Mouse (Mus musculus): ENCODE data around the gene Olfr1312.
"Not testable (repeated sequence)": the region's sequence is repeated elsewhere in the genome, so short reads cannot be mapped to it uniquely, and the experiment has no call there.

Olfr1312 gene

DNA sequence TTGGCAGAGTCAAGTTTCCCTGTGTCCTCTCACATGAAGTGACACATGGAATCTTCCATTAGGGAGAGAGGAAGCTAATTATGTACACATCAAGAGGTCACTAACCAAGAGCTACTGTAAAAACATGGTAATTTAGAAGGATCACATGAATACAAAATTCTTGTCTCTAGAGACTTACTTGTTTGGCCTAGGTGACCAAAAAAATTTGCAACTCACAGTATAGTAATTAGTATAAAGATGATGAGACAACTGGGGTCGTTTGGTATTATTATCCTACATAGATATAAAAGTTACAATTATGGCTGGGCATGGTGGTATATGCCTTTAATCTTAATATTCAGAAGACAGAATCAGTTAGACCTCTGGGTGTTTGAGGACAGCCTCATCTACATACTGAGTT is at the start of gene Olfr1312:
TSS of gene Olfr1312 (minus strand) at position 101 of the 400 bp plus-strand sequence.
- no peak for DNase-seq

DNA sequence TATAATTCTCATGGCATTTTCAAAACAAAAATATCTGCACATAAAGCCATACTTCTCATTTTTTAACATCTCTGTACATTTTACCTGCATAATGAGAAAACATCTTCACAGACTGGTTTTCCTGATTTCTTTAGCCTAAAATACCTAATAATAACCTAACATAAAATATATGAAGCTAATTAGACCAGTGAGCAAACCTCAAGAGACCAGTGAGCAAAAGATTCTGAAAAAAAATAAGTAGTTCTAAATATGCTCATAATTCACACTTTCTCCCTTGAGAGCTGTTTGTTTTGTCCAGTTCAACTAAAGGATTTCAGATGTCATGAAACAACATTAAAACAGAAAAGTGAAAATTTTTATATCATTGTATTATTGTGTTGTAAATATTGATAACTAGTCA is 46.6 kb upstream of the Olfr1312 start, which contains the start of gene Olfr1314:
TSS of gene Olfr1314 (minus strand) at position 101 of the 400 bp plus-strand sequence.
- DNase-seq = no peak

DNA sequence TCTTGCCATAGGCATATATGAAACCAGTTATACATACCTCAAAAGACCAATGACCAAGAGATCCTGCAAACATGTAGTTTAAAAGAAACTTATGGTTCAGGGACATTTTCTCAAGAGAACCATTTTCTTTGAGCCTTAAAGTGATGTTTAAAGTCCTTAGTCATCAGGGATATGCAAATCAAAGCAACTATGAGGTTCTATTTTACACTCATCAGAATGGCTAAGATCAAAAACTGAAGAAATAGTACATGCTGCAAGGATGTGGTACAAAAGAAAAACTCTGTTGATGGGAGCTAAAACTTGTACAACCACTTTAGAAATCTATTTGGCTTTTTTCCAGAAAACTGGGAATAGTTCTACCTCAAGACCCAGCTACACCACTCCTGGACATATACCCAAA is 27.7 kb upstream of the Olfr1312 start, which contains the start of gene Olfr1313:
TSS of gene Olfr1313 (minus strand) at position 101 of the 400 bp plus-strand sequence.
- no peak for DNase-seq

DNA sequence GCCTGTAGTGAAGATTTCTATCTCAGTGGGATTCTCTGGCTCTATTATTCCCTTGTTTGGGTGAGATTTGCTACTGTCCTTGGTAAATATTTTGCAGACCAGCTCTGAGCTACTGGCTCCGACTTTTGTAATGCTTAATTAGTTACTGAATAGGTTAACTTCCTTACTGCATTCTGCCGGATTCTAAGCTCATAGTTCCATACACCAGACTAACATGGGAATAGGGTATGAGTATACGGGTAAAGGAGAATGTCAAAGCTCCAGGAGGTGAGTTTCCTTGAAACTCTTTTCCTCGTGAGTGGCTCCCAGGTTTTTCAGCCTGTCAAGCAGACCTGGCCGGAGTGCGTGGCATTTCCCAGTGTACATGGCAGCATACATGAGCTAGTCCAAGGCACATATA is 23.1 kb downstream of the Olfr1312 start:
- DNase-seq = not testable (repeated sequence)

DNA sequence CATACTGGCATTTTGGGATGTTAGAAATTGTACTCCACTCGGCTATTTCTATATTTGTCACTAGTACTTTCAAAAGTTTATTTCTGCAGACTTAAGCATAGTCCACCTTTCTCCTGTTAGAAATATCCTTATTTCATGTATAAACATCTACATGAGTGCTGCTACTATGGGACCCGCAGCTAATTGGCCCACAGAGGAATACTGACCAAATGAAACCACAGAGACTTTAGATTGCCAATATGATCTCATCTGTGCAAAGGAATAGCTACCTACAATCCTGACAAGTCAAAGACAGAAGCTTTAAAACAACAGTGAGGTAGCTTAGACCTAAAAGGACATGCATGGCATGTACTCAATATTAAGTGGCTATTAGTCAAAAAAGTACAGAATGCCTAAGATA is 25.7 kb downstream of the Olfr1312 start, which contains the start of gene Olfr1311:
TSS of gene Olfr1311 (minus strand) at position 101 of the 400 bp plus-strand sequence.
- no peak for DNase-seq

DNA sequence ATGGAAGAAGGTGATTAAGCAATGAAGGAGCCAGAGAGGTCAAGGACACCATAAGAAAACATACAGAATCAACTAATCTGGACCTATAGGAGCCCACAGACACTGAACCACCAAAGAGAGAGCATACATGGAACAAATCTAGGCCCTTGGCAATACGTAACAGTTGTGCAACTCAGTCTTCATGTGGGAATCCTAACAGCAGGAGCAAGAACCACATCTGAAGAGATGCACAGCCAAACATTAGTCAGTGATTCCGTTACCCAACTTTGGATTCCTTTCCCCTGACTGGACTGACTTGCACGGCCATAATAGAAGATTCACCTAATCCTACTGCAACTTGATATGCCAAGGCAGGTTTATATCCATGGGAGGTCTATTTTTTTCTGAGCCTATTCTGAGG is 35.1 kb downstream of the Olfr1312 start:
- no peak for DNase-seq

DNA sequence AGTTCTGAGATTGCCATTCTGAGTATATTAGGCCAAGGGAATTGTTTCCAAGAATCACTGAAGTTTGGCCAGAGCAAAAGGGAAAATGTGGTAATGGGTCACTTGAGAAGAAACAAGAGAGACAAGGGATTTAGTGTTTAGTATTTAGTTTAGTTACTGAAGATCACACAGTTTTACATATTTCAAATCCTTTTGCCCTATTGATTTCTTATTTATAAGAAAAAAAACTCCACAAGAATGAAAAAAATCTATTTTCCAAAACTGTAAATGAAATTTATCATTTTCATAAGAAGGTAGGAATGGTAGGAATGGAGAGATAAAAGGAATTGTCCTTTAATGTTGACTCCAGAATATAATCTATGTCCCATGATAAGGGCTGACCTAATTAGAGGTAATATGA is 37.4 kb downstream of the Olfr1312 start, which contains the start of gene Olfr1310:
TSS of gene Olfr1310 (minus strand) at position 101 of the 400 bp plus-strand sequence.
- DNase-seq = no peak

DNA sequence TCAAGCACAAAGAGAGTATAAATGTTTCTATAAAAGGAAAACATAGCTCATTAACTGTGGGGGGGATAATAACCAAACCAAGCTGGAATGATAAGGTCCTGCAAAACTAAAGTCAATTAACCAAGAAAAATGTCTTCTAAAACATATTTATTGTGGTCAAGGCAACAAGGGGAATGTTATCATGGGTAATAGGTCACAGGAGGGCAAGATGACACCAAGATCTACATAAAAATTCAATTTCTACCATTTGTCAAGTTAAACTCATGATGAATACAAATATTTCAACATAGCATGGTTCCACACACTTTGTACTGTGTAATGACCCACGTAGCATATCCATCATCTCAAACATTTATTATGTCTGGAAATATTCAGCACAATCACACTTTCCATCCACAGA is 59.9 kb downstream of the Olfr1312 start, which contains the start of gene Olfr1309:
TSS of gene Olfr1309 (minus strand) at position 101 of the 400 bp plus-strand sequence.
- no peak for DNase-seq
